Mouse (Mus musculus): ENCODE results near the gene Kcng3.

The Kcng3 gene

GRCm38 (mm10) chr17:83630787-83631678, 662 bp downstream of the Kcng3 start:
- DNase-seq = peak in 1 of 2 experiments; percentile 5

GRCm38 (mm10) chr17:83613907-83614306, 17.8 kb downstream of the Kcng3 start:
- no peak for DNase-seq

- DNase-seq = no peak
These were observed 22.2 kb downstream of the Kcng3 start for GRCm38 (mm10) chr17:83609532-83609931.

- DNase-seq = no peak
These were observed 30.7 kb downstream of the Kcng3 start for GRCm38 (mm10) chr17:83600976-83601375.

- DNase-seq = no peak
These were observed 35.7 kb downstream of the Kcng3 start for GRCm38 (mm10) chr17:83595966-83596365.

- no peak for DNase-seq
These were observed 37.2 kb downstream of the Kcng3 start for GRCm38 (mm10) chr17:83594526-83594925.

- no peak for DNase-seq
These were observed 38.3 kb downstream of the Kcng3 start for GRCm38 (mm10) chr17:83593396-83593795.

GRCm38 (mm10) chr17:83588663-83589341, 42.9 kb downstream of the Kcng3 start:
- no peak for DNase-seq

GRCm38 (mm10) chr17:83587731-83588130, 44.0 kb downstream of the Kcng3 start:
- no peak for DNase-seq

- DNase-seq = no peak
These were observed 49.1 kb downstream of the Kcng3 start for GRCm38 (mm10) chr17:83582585-83582984.

- no peak for DNase-seq
These were observed 51.0 kb downstream of the Kcng3 start for GRCm38 (mm10) chr17:83580734-83581133.

- DNase-seq = no peak
These were observed 54.8 kb downstream of the Kcng3 start for GRCm38 (mm10) chr17:83576810-83577371.

- no peak for DNase-seq
These were observed 57.1 kb downstream of the Kcng3 start for GRCm38 (mm10) chr17:83574615-83575014.

- no peak for DNase-seq
These were observed 58.6 kb downstream of the Kcng3 start for GRCm38 (mm10) chr17:83573128-83573527.

- DNase-seq = no peak
These were observed 59.3 kb downstream of the Kcng3 start for GRCm38 (mm10) chr17:83572366-83572765.

GRCm38 (mm10) chr17:83567375-83567774, 64.3 kb downstream of the Kcng3 start:
- DNase-seq = no peak

- DNase-seq = peak; percentile 37 to 65
These were observed 66.2 kb downstream of the Kcng3 start for GRCm38 (mm10) chr17:83565506-83565905.

- DNase-seq = peak; percentile 29 to 32
These were observed 67.4 kb downstream of the Kcng3 start for GRCm38 (mm10) chr17:83564119-83564820.

- DNase-seq = peak; percentile 62 to 63
These were observed 68.0 kb downstream of the Kcng3 start for GRCm38 (mm10) chr17:83563703-83564111.

- DNase-seq = no peak
These were observed 69.3 kb downstream of the Kcng3 start for GRCm38 (mm10) chr17:83562153-83563010.

- DNase-seq = no peak
These were observed 72.6 kb downstream of the Kcng3 start for GRCm38 (mm10) chr17:83559081-83559480.

GRCm38 (mm10) chr17:83555836-83556235, 75.9 kb downstream of the Kcng3 start:
- DNase-seq = no peak

Data from cerebellum, adult 18-20 months (tissue).